Mouse (Mus musculus): Measurements from ENCODE around the gene Cr1l. TPM values are rescaled to one million over a fixed set of nuclear protein-coding genes. Genes with fewer than 3 reads are reported as not detected.

The Cr1l gene
- 76.0 and 76.7 TPM in 2 replicates for polyA plus RNA-seq (2015; fragmentation: Nextera tagmentation; extraction: Ambion mirVana)

- WGBS: under 1% methylated on average over 31 of the region's 31 CpGs
- Histone ChIP-seq H3K9me3 (no peaks in the 10 kb centered on the region), H3K27me3 (no peaks in the 10 kb centered on the region), H3K27ac (peak within 1 kb of the TSS; percentile 95), H3K36me3 (peaks cover 14% of the 10 kb centered on the region), H3K9ac (peak within 1 kb of the TSS; percentile 73), H3K4me2 (peak within 1 kb of the TSS; percentile 63), H3K4me1 (peaks cover 11% of the 10 kb centered on the region; the same call in 1 of the 2 replicates), H3K4me3 (peak within 1 kb of the TSS; percentile 59)
- ATAC-seq (ENCODE audit: borderline replicate concordance, extremely low read depth, low FRiP score, low TSS enrichment): peak; percentile 99
Observed at GRCm38 (mm10) chr1:195130953-195131674, at the start of gene Cr1l. Gene Cr1l, minus strand, starts transcription at chr1:195131586.

GRCm38 (mm10) chr1:195175980-195176931 lies 44.9 kb upstream of the Cr1l start, which contains the start of gene Cr2:
Gene Cr2, minus strand, starts transcription at chr1:195176716.
- Histone ChIP-seq H3K9ac (no peak within 1 kb of the TSS), H3K4me3 (peak within 1 kb of the TSS; percentile 15; the same call in 1 of the 2 replicates), H3K27ac (no peak within 1 kb of the TSS), H3K27me3 (peaks cover 3% of the 10 kb centered on the region; the same call in 1 of the 2 replicates), H3K36me3 (no peaks in the 10 kb centered on the region), H3K4me1 (no peaks in the 10 kb centered on the region), H3K9me3 (no peaks in the 10 kb centered on the region), H3K4me2 (peak within 1 kb of the TSS; percentile 48)
- peak; percentile 83 for ATAC-seq (ENCODE audit: borderline replicate concordance, extremely low read depth, low FRiP score, low TSS enrichment)
- 6% methylated on average over 20 of the region's 20 CpGs for WGBS

GRCm38 (mm10) chr1:195164996-195165755 lies 33.8 kb upstream of the Cr1l start:
- H3K36me3 ChIP-seq: no peaks in the 10 kb centered on the region
- no peak overlapping the region for H3K4me3 ChIP-seq
- H3K4me1 ChIP-seq: no peaks in the 10 kb centered on the region
- no peak overlapping the region for H3K9ac ChIP-seq
- H3K27ac ChIP-seq: no peak overlapping the region
- ATAC-seq (ENCODE audit: borderline replicate concordance, extremely low read depth, low FRiP score, low TSS enrichment): no peak
- WGBS: 63% methylated on average over 9 of the region's 9 CpGs
- H3K27me3 ChIP-seq: no peaks in the 10 kb centered on the region
- no peaks in the 10 kb centered on the region for H3K9me3 ChIP-seq
- H3K4me2 ChIP-seq: no peak overlapping the region

GRCm38 (mm10) chr1:195132070-195132469 lies 684 bp upstream of the Cr1l start:
- ATAC-seq (ENCODE audit: borderline replicate concordance, extremely low read depth, low FRiP score, low TSS enrichment): no peak
- H3K9ac ChIP-seq: peak overlapping the region; percentile 73; the same call in 1 of the 2 replicates
- H3K4me2 ChIP-seq: peak overlapping the region; percentile 63
- H3K4me1 ChIP-seq: peaks cover 11% of the 10 kb centered on the region; the same call in 1 of the 2 replicates
- peak overlapping the region; percentile 95; the same call in 1 of the 2 replicates for H3K27ac ChIP-seq
- no peaks in the 10 kb centered on the region for H3K27me3 ChIP-seq
- H3K4me3 ChIP-seq: peak overlapping the region; percentile 59
- no peaks in the 10 kb centered on the region for H3K9me3 ChIP-seq
- H3K36me3 ChIP-seq: peaks cover 10% of the 10 kb centered on the region
- WGBS: 29% methylated on average over 3 of the region's 3 CpGs

GRCm38 (mm10) chr1:195131675-195132015 lies 259 bp upstream of the Cr1l start:
- peak overlapping the region; percentile 95 for H3K27ac ChIP-seq
- H3K27me3 ChIP-seq: no peaks in the 10 kb centered on the region
- peaks cover 12% of the 10 kb centered on the region for H3K36me3 ChIP-seq
- 20% methylated on average over 4 of the region's 4 CpGs for WGBS
- peak overlapping the region; percentile 63 for H3K4me2 ChIP-seq
- H3K9me3 ChIP-seq: no peaks in the 10 kb centered on the region
- ATAC-seq (ENCODE audit: borderline replicate concordance, extremely low read depth, low FRiP score, low TSS enrichment): no peak
- peak overlapping the region; percentile 59 for H3K4me3 ChIP-seq
- peaks cover 11% of the 10 kb centered on the region; the same call in 1 of the 2 replicates for H3K4me1 ChIP-seq
- peak overlapping the region; percentile 73 for H3K9ac ChIP-seq

- Histone ChIP-seq H3K4me1 (peaks cover 11% of the 10 kb centered on the region; the same call in 1 of the 2 replicates), H3K36me3 (peaks cover 16% of the 10 kb centered on the region), H3K4me2 (peak overlapping the region; percentile 63), H3K9ac (peak overlapping the region; percentile 73), H3K4me3 (peak overlapping the region; percentile 59), H3K9me3 (no peaks in the 10 kb centered on the region), H3K27ac (peak overlapping the region; percentile 95), H3K27me3 (no peaks in the 10 kb centered on the region)
- ATAC-seq (ENCODE audit: borderline replicate concordance, extremely low read depth, low FRiP score, low TSS enrichment): no peak
- WGBS: 5% methylated on average over 2 of the region's 2 CpGs
Observed at GRCm38 (mm10) chr1:195130479-195130878, 907 bp downstream of the Cr1l start.

GRCm38 (mm10) chr1:195129867-195130266 lies 1.5 kb downstream of the Cr1l start:
- Histone ChIP-seq H3K9ac (no peak overlapping the region), H3K4me3 (no peak overlapping the region), H3K9me3 (no peaks in the 10 kb centered on the region), H3K27me3 (no peaks in the 10 kb centered on the region), H3K4me1 (peaks cover 11% of the 10 kb centered on the region; the same call in 1 of the 2 replicates), H3K4me2 (peak overlapping the region; percentile 42), H3K27ac (no peak overlapping the region), H3K36me3 (peaks cover 22% of the 10 kb centered on the region)
- whole genome bisulfite sequencing: 78% methylated on average over 1 of the region's 1 CpGs
- ATAC-seq (ENCODE audit: borderline replicate concordance, extremely low read depth, low FRiP score, low TSS enrichment): no peak

- H3K4me1 ChIP-seq: no peaks in the 10 kb centered on the region
- H3K4me2 ChIP-seq: no peak overlapping the region
- WGBS: 81% methylated on average over 1 of the region's 1 CpGs
- no peaks in the 10 kb centered on the region for H3K9me3 ChIP-seq
- H3K27me3 ChIP-seq: no peaks in the 10 kb centered on the region
- H3K36me3 ChIP-seq: peaks cover 26% of the 10 kb centered on the region
- no peak for ATAC-seq (ENCODE audit: borderline replicate concordance, extremely low read depth, low FRiP score, low TSS enrichment)
- no peak overlapping the region for H3K9ac ChIP-seq
- H3K27ac ChIP-seq: no peak overlapping the region
- H3K4me3 ChIP-seq: no peak overlapping the region
Observed at GRCm38 (mm10) chr1:195114414-195114813, 17.0 kb downstream of the Cr1l start.

GRCm38 (mm10) chr1:195113621-195114020 lies 17.8 kb downstream of the Cr1l start:
- no peak overlapping the region for H3K4me2 ChIP-seq
- WGBS: 84% methylated on average over 4 of the region's 4 CpGs
- H3K9ac ChIP-seq: no peak overlapping the region
- no peak overlapping the region for H3K27ac ChIP-seq
- no peaks in the 10 kb centered on the region for H3K9me3 ChIP-seq
- H3K36me3 ChIP-seq: peaks cover 26% of the 10 kb centered on the region
- no peaks in the 10 kb centered on the region for H3K4me1 ChIP-seq
- H3K27me3 ChIP-seq: no peaks in the 10 kb centered on the region
- no peak for ATAC-seq (ENCODE audit: borderline replicate concordance, extremely low read depth, low FRiP score, low TSS enrichment)
- H3K4me3 ChIP-seq: no peak overlapping the region

- H3K9me3 ChIP-seq: no peaks in the 10 kb centered on the region
- 23% methylated on average over 4 of the region's 4 CpGs for WGBS
- H3K36me3 ChIP-seq: peaks cover 43% of the 10 kb centered on the region
- H3K4me2 ChIP-seq: no peak overlapping the region
- no peaks in the 10 kb centered on the region for H3K4me1 ChIP-seq
- no peak overlapping the region for H3K27ac ChIP-seq
- H3K4me3 ChIP-seq: no peak overlapping the region
- no peaks in the 10 kb centered on the region for H3K27me3 ChIP-seq
- H3K9ac ChIP-seq: no peak overlapping the region
- no peak for ATAC-seq (ENCODE audit: borderline replicate concordance, extremely low read depth, low FRiP score, low TSS enrichment)
Observed at GRCm38 (mm10) chr1:195100693-195101092, 30.7 kb downstream of the Cr1l start.

GRCm38 (mm10) chr1:195098004-195098403 lies 33.4 kb downstream of the Cr1l start:
- Histone ChIP-seq H3K9ac (no peak overlapping the region), H3K4me2 (no peak overlapping the region), H3K4me1 (no peaks in the 10 kb centered on the region), H3K4me3 (no peak overlapping the region), H3K9me3 (no peaks in the 10 kb centered on the region), H3K36me3 (peaks cover 26% of the 10 kb centered on the region), H3K27me3 (no peaks in the 10 kb centered on the region), H3K27ac (no peak overlapping the region)
- no peak for ATAC-seq (ENCODE audit: borderline replicate concordance, extremely low read depth, low FRiP score, low TSS enrichment)
- 94% methylated on average over 1 of the region's 1 CpGs for WGBS
